9 mouse cellular contexts compared by ENCODE assay signal in the genomic region with DNA sequence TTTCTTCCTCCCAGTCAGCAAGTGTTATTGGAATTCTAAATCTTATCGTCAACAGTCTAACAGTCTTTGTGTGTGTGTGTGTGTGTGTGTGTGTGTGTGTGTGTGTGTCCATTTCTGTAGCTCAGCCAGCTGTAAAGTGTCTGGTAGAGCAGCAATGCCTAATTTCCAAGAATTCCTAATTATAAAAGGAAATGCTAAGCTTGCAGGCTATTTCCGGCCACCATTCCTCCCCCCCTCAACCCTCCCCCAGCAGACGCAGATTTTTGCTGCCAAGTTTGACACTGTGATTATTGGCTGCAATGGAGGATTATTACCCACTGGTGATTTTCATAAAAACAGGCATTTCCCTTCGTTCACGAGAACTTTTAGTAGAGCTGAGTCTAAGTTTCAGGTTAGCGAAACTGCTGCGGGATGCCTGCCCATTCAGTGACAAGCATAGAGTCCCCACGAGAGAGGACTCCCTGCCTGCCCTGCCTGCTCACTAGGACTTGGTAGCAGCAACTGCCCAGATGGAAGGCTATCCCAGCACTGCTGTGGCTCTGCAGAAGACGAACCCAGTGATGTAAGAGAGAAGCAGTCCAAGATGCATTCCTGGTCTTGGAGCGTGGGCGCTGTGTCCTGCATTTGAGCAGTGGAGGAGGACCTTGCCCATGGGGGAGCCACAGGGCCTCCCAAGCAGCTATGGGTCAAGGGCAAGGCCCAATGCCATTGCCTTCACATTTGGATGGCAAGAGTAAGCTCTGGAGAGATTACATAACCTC. TPM values are rescaled to one million over a fixed set of nuclear protein-coding genes. Genes with fewer than 3 reads are reported as not detected.
A peak's percentile ranks its signal among the peaks of the same experiment; 100 is the strongest.
DNase-seq lines count a peak whose midpoint lies in the region; ATAC-seq lines count a peak whose summit lies in the region.
"Had no signal": no experiment of that assay in that cellular context is flagged by ENCODE, and none has a peak within 500 bp of the region (broad histone marks: within the 10 kb centered on the region; RNA-seq: fewer than 3 reads in every experiment).

No protein-coding gene starts in this region.

- H3K9me3 ChIP-seq in forebrain, embryonic 14.5 days (replicated peaks; ENCODE audit: control insufficient read depth, low read length): no peaks in the 10 kb centered on the region
- H3K9me3 ChIP-seq in forebrain, embryonic 13.5 days (replicated peaks): no peaks in the 10 kb centered on the region
- H3K9me3 ChIP-seq in heart, embryonic 16.5 days (replicated peaks; ENCODE audit: control insufficient read depth, low read length): no peaks in the 10 kb centered on the region
- H3K9me3 ChIP-seq in limb, embryonic 10.5 days (replicated peaks): no peaks in the 10 kb centered on the region

- H3K4me2 ChIP-seq in forebrain, embryonic 14.5 days (ENCODE audit: low read length): no peak overlapping the region
- no peak overlapping the region for H3K4me2 ChIP-seq in forebrain, embryonic 13.5 days
- H3K4me2 ChIP-seq in heart, embryonic 16.5 days (ENCODE audit: low read depth, low read length): no peak overlapping the region

- no peak overlapping the region for H3K4me3 ChIP-seq in forebrain, embryonic 14.5 days (ENCODE audit: low read depth, low read length)
- no peak overlapping the region for H3K4me3 ChIP-seq in forebrain, embryonic 13.5 days
- no peak overlapping the region for H3K4me3 ChIP-seq in heart, embryonic 16.5 days (ENCODE audit: low read length)
- H3K4me3 ChIP-seq in limb, embryonic 10.5 days: no peak overlapping the region
- H3K4me3 ChIP-seq: erythroblast, embryonic 14.5 days had no signal

- no peak overlapping the region for H3K27ac ChIP-seq in forebrain, embryonic 14.5 days (ENCODE audit: low read depth, low read length)
- no peak overlapping the region for H3K27ac ChIP-seq in forebrain, embryonic 13.5 days
- H3K27ac ChIP-seq in heart, embryonic 16.5 days (ENCODE audit: low read length): peak overlapping the region; percentile 46
- peak overlapping the region; percentile 57; the same call in 1 of the 2 replicates for H3K27ac ChIP-seq in limb, embryonic 10.5 days

- WGBS in forebrain, embryonic 14.5 days: 60% methylated on average over 11 of the region's 11 CpGs
- WGBS in forebrain, embryonic 13.5 days: 62% methylated on average over 11 of the region's 11 CpGs
- WGBS in heart, embryonic 16.5 days: 64% methylated on average over 11 of the region's 11 CpGs
- WGBS in limb, embryonic 10.5 days: 83% methylated on average over 11 of the region's 11 CpGs

- no peaks in the 10 kb centered on the region for H3K27me3 ChIP-seq in forebrain, embryonic 14.5 days (replicated peaks; ENCODE audit: control insufficient read depth, insufficient read depth, low read length)
- H3K27me3 ChIP-seq in forebrain, embryonic 13.5 days: no peaks in the 10 kb centered on the region
- no peaks in the 10 kb centered on the region for H3K27me3 ChIP-seq in heart, embryonic 16.5 days (ENCODE audit: control insufficient read depth, insufficient read depth, low read length)
- H3K27me3 ChIP-seq in limb, embryonic 10.5 days (ENCODE audit: low read depth, poor library complexity, severe bottlenecking): no peaks in the 10 kb centered on the region

- H3K9ac ChIP-seq in forebrain, embryonic 14.5 days (ENCODE audit: low read length): no peak overlapping the region
- H3K9ac ChIP-seq in forebrain, embryonic 13.5 days: no peak overlapping the region
- H3K9ac ChIP-seq in heart, embryonic 16.5 days (ENCODE audit: low read length): no peak overlapping the region

- peak; percentile 34 for DNase-seq in forebrain, embryonic 14.5 days (ENCODE audit: low spot score)
- peak; percentile 35 for DNase-seq in adrenal gland, postnatal 25 days
- DNase-seq in limb, embryonic 10.5 days (ENCODE audit: low spot score): no peak
- no peak for DNase-seq in left cerebral cortex, adult 9 months (ENCODE audit: low spot score in 2 of 2)
- DNase-seq in urinary bladder, adult 18-20 months (ENCODE audit: low spot score in 2 of 2): no peak

- H3K4me1 ChIP-seq in forebrain, embryonic 14.5 days (ENCODE audit: control insufficient read depth, insufficient read depth, low read length): peaks cover 13% of the 10 kb centered on the region; the same call in 1 of the 2 replicates
- peaks cover 22% of the 10 kb centered on the region for H3K4me1 ChIP-seq in forebrain, embryonic 13.5 days
- H3K4me1 ChIP-seq in heart, embryonic 16.5 days (ENCODE audit: control insufficient read depth, insufficient read depth, low read length): peaks cover 5% of the 10 kb centered on the region; the same call in 1 of the 2 replicates
- peaks cover 14% of the 10 kb centered on the region for H3K4me1 ChIP-seq in limb, embryonic 10.5 days

- no peaks in the 10 kb centered on the region for H3K36me3 ChIP-seq in forebrain, embryonic 14.5 days (ENCODE audit: control insufficient read depth, insufficient read depth, low read length)
- H3K36me3 ChIP-seq in forebrain, embryonic 13.5 days (ENCODE audit: poor library complexity, severe bottlenecking): no peaks in the 10 kb centered on the region
- H3K36me3 ChIP-seq in heart, embryonic 16.5 days (ENCODE audit: control insufficient read depth, insufficient read depth): peaks cover 6% of the 10 kb centered on the region; the same call in 1 of the 2 replicates
- H3K36me3 ChIP-seq in limb, embryonic 10.5 days: no peaks in the 10 kb centered on the region; the same call in 1 of the 2 replicates

- 0 out of 2 replicates have a peak, but pooled peaks have one; percentile 18 for ATAC-seq in forebrain, embryonic 14.5 days
- ATAC-seq in forebrain, embryonic 13.5 days: no peak; the same call in 1 of the 2 replicates
- ATAC-seq in heart, embryonic 16.5 days (replicated peaks; ENCODE audit: extremely low read depth, insufficient read depth, low FRiP score): peak; percentile 37
- no peak for ATAC-seq in megakaryocyte, adult 5-6 weeks (ENCODE audit: poor library complexity, severe bottlenecking)

RNA-seq across cellular contexts. Expression of a gene that starts 52.9 kb away (rescaled TPM):
- polyA plus RNA-seq in forebrain, embryonic 14.5 days (2014; fragmentation: Nextera tagmentation; extraction: Ambion mirVana): 0.10 and 0.22 TPM in 2 replicates
- polyA plus RNA-seq in forebrain, embryonic 13.5 days (2015; fragmentation: Nextera tagmentation; extraction: Ambion mirVana): not detected in 2 replicates
- 0.21 TPM in 1 of 2 replicates, not detected in the other for total RNA-seq in adrenal gland, postnatal 25 days (2021)
- 0.26 and 0.71 TPM in 2 replicates for polyA plus RNA-seq in heart, embryonic 16.5 days (2015; fragmentation: Nextera tagmentation; extraction: Ambion mirVana)
- polyA plus RNA-seq in limb, embryonic 10.5 days (2016; fragmentation: Nextera tagmentation; extraction: Ambion mirVana): 0.23 TPM in 1 of 2 replicates, not detected in the other
- total RNA-seq in megakaryocyte, adult 5-6 weeks (2015): 34.8 and 37.4 TPM in 2 replicates
- total RNA-seq in megakaryocyte, adult 5-6 weeks (2017): 54.5 and 54.9 TPM in 2 replicates
- polyA plus RNA-seq: erythroblast, embryonic 14.5 days had no signal

Comparison
In these comparisons a context has a peak if more than half of its experiments do, and no peak if none do; other contexts are left out.
1. ATAC-seq: peak in forebrain, embryonic 14.5 days (single experiment) and heart, embryonic 16.5 days (single experiment); none in forebrain, embryonic 13.5 days (single experiment) and megakaryocyte, adult 5-6 weeks (single experiment).
2. DNase-seq: peak in forebrain, embryonic 14.5 days (single experiment) and adrenal gland, postnatal 25 days (single experiment); none in limb, embryonic 10.5 days (single experiment), left cerebral cortex, adult 9 months (0 of 2) and urinary bladder, adult 18-20 months (0 of 2).
3. H3K27ac ChIP-seq: peak in heart, embryonic 16.5 days (single experiment) and limb, embryonic 10.5 days (single experiment); none in forebrain, embryonic 14.5 days (single experiment) and forebrain, embryonic 13.5 days (single experiment).